Mouse (Mus musculus) right cerebral cortex, postnatal 4 days (tissue): Measurements from ENCODE around the gene 1300017J02Rik.
"Not testable (repeated sequence)": the region's sequence is repeated elsewhere in the genome, so short reads cannot be mapped to it uniquely, and the experiment has no call there.

ENCODE experiments used
- DNase-seq: peaks from one replicate; pipeline ENCODE4 v3.0.0-alpha.2; 2022

The 1300017J02Rik gene

GRCm38 (mm10) chr9:103304927-103305326 is at the start of gene 1300017J02Rik, which contains the start of gene Topbp1:
Gene 1300017J02Rik, minus strand, starts transcription at chr9:103305082.
Gene Topbp1, plus strand, starts transcription at chr9:103305215.
- DNase-seq: peak; percentile 92

GRCm38 (mm10) chr9:103353500-103354260 is 48.8 kb upstream of the 1300017J02Rik start:
- DNase-seq: not testable (repeated sequence)

- no peak for DNase-seq
These were observed 43.9 kb upstream of the 1300017J02Rik start for GRCm38 (mm10) chr9:103348791-103349190.

GRCm38 (mm10) chr9:103347996-103348490 is 43.2 kb upstream of the 1300017J02Rik start:
- DNase-seq: no peak

GRCm38 (mm10) chr9:103347045-103347444 is 42.2 kb upstream of the 1300017J02Rik start:
- DNase-seq: no peak

- DNase-seq: no peak
These were observed 32.0 kb upstream of the 1300017J02Rik start for GRCm38 (mm10) chr9:103336912-103337311.

DNA sequence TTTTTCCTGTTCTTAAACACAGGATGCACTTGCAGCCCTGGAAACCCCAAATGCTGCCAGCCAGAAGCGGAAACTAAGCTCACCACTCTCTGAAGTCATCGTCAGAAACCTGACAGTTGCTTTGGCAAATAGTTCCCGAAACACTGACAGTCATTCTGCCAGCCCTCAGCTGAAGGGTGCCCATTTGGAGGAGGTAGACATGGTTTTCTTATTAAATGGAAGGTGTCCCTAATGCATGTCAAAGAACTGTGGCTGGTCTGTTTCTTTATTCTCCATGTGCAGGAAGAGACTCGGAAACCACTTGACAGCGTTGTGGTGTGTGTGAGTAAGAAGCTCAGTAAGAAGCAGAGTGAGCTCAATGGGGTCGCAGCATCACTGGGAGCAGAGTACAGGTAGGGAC is 27.8 kb upstream of the 1300017J02Rik start:
- no peak for DNase-seq

- no peak for DNase-seq
These were observed 21.6 kb upstream of the 1300017J02Rik start for GRCm38 (mm10) chr9:103326449-103326848.

DNA sequence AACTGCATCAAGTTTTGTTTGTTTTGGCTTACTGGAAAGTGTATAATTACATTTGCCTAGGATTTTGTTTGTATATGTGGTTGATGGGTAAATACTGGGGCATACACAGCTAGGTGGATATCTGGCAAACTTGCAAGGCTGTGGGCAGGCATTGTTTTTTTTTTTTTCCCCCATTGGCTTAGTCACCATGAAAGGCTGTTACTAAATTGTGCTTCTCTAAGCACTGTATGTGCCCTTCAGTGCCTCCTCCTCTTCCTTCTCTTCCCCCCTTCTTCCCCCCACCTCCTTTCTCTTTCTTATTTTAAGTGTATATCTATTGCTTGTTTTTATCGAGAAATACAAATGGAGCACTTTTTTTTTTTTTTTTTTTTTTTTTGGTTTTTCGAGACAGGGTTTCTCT is 19.8 kb upstream of the 1300017J02Rik start:
- no peak for DNase-seq

- DNase-seq: no peak
These were observed 5.0 kb upstream of the 1300017J02Rik start for GRCm38 (mm10) chr9:103309832-103310231.

GRCm38 (mm10) chr9:103305332-103306041 is 605 bp upstream of the 1300017J02Rik start:
- DNase-seq: peak; percentile 31

DNA sequence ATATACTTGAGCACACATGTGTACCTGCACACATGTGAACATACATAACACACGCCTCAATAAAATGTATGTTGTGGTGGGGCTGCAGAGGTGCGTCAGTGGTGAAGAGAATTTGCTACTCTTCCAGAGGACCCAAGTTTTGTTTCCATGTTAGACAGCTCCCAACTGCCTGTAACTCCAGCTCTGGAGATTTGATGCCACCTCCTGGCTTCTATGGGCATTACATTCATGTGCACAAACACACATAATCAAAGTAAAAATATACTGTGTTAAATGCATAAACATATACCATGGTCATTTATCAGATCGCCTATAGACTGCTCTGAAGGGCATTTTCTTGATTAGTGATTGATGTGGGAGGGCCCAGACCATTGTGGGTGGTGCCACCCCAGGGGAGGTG is 2.2 kb downstream of the 1300017J02Rik start:
- peak; percentile 65 for DNase-seq

DNA sequence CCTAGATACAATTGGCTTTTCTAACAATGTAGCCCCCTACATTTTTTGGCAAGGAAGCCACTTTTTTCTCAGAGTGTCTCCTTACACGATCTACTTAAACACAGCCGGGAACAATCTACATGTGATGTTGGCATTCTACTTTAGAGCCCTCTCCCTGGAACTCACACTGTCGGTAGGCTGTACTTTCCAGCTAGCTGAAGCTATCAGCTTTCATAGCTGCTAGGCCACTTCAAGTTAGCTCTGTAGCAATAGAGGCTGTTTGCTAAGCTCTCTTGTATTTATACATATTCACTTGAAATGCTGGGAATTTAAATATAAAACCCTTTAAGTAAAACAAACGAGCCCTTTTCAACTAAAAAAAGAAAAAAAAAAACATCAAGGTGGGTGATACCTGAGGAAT is 2.6 kb downstream of the 1300017J02Rik start:
- DNase-seq: no peak

DNA sequence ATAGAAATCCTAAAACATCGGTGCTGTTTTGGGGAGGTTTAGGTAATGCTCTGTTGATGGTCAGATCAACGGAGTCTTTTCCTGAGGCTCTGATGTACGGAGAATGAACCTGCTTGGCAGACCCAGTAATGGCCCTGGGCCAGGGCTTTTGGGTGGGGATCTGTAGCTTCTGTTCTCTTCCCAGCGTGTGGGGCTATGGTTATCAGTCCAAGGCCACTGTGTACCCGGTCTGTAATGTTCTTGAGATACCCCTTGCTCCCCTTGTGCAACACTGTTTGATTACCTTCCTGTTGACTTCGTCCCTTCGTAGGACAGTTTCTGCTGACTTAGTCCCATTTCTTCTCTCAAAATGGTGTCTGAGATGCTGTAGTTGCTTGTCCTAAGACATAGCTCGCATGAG is 3.8 kb downstream of the 1300017J02Rik start:
- DNase-seq: no peak

DNA sequence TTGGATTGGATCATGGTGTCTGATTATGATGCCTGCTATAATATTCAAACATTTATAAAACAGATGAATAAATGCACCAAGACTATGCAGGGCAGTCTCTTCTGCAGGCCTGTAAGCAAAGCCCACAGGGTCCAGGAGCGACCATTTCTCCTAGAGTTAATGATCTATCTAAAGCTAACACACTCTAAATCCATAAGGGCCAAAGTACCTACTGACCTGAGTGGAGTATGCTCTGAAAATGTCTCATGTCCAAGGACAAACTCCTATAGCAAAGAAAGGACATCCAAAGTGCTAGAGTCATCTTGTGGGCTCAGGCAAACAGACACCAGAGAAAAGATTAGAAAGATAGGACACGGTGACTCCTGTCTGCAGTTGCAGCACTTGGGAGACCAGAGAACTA is 10.4 kb downstream of the 1300017J02Rik start:
- no peak for DNase-seq

DNA sequence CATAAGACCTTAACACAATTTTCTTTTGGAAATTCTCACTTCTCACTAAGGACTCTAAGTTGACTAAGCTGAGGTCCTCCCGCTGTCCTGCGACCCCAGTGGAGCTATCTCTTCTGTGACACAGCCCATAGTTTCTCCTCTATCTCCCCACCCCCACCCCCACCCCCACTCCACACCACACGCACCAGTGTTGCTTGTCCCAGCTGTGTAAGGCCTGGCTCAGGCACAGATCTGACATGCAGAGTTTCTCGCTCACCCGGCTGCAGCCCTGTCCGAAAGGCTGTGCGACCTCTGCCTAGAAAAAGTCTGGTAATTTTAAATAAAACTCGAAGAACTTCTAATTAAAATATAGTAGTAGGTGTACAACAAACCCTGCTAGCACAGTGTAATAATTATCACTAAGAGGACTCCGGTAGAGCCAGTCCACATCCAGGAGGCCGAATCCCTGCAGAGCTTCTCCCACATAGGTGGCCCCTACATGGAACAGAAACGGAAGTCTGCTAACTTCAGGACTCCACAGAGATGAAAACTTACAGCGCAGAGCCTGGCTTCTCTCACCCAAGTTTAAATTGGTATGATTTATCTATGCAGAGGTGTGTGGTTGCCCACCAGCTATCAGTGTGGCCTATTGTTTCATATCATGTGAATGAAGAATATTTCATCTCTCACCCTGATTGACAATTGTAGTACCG is 16.2 kb downstream of the 1300017J02Rik start:
- no peak for DNase-seq

DNA sequence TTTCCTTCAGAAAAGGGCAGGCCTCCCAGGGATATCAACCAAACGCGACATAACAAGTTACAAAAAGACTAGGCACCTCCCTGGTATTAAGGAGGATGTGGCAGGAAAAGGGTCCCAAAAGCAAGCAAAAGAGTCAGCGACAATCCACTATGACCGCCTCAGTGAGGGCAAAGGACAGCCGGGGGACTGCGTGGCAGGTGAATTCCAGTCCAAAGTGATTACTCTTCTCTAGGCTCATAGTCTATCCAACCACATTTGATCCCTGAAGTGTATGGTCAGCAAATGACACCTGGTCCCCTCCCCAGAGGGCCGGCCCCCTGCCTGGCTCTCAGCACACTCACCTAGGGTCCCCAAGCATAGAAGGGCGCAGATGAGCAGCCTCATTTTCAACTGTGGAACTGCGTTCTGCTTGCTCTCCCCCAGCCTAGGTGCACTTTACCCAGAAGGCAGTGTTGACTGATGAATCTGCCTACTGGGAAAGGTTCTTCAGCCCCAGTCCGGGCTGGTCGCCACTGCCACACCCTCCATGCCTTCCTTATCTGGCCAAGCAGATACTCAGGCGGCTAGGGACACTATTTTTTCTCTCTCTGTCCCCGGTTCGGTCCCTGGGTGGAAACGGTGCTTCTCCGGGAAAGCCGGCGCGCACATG is 16.9 kb downstream of the 1300017J02Rik start:
- no peak for DNase-seq

DNA sequence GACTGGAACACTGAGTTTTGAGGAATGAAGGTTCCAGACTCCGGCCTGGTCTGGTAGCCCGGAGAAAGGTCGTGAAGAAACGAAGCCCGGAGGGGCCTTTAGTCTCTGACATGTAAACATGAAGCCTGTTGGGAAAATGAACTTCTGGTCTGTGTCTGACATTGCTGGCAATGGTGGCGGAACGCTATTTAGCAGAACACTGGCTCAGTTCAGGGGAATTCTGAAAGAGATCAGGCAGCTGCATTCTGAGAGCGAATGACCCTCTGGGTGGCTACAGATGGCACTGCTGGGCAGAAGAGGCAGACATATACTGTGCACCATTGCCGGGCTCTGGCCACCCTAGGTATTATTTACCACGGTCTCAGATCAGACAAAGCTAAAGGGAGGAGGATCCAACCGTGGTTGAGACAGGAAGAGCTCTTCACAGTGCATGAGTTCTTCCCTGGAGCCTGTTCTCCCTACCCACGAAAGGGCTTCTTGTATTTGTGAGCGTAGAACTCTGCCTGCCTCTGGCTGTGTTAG is 17.9 kb downstream of the 1300017J02Rik start:
- no peak for DNase-seq

GRCm38 (mm10) chr9:103286396-103286795 is 18.5 kb downstream of the 1300017J02Rik start:
- no peak for DNase-seq

- no peak for DNase-seq
These were observed 28.0 kb downstream of the 1300017J02Rik start for GRCm38 (mm10) chr9:103276876-103277275.

DNA sequence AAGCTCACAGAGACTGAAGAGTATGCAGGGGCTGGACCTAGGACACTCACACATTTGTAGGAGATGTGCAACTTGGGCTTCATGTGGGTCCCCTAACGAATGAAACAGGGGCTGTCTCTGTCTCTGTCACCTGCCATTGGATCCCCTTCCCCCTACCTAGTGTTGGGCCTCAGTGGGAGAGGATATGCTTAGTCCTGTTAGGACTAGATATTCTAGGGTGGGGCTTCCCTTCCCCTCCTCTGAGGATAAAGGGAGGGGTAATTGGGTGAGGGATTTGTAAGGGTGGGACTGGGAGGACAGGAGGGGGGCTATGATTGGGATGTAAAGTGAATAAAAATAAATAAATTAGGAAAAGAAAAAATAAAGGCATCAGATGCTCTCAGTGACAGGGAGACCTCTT is 29.2 kb downstream of the 1300017J02Rik start:
- no peak for DNase-seq

GRCm38 (mm10) chr9:103274819-103275218 is 30.1 kb downstream of the 1300017J02Rik start:
- no peak for DNase-seq

- DNase-seq: no peak
These were observed 33.8 kb downstream of the 1300017J02Rik start for GRCm38 (mm10) chr9:103271104-103271503.
